Mouse (Mus musculus) 3T3-L1 (cell line): ENCODE measurements at regions not wholly inside any gene's neighbourhood (a gene's known extent, or its start where the extent isn't known, plus 50 kb on each side); places are given as distances from the start of the nearest gene placed in this dataset.
A peak's percentile ranks its signal among the peaks of the same experiment; 100 is the strongest.

Source experiments
- DNase-seq: peaks from one replicate; pipeline ENCODE4 v3.0.0-alpha.2; 2015; ENCODE audit warnings: low read depth, low spot score

DNA sequence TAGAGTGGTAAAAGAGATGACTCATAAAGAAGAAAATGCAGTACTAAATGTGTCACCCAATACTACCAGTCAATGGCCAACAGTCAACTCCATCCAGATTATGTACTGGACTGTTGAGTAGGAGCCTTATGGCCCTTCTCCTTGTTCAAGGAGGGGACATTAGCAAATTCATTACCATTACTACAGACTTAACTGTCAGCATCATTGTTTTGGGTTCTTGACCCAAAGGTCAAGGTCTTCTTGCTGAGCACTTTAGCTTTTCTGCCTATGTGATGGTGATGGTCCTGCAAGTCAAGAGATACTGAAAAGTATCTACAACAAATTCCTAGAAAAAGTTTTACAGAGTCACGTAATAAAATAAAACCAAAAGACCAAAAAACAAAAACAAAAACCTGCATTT, 1251.4 kb downstream of the Gm37988 start:
- DNase-seq, result no peak

- no peak for DNase-seq
Observed at GRCm38 (mm10) chr1:6076543-6076942, 1268.9 kb downstream of the Gm37988 start.

GRCm38 (mm10) chr1:6081876-6082275, 1274.2 kb downstream of the Gm37988 start:
- no peak for DNase-seq

DNA sequence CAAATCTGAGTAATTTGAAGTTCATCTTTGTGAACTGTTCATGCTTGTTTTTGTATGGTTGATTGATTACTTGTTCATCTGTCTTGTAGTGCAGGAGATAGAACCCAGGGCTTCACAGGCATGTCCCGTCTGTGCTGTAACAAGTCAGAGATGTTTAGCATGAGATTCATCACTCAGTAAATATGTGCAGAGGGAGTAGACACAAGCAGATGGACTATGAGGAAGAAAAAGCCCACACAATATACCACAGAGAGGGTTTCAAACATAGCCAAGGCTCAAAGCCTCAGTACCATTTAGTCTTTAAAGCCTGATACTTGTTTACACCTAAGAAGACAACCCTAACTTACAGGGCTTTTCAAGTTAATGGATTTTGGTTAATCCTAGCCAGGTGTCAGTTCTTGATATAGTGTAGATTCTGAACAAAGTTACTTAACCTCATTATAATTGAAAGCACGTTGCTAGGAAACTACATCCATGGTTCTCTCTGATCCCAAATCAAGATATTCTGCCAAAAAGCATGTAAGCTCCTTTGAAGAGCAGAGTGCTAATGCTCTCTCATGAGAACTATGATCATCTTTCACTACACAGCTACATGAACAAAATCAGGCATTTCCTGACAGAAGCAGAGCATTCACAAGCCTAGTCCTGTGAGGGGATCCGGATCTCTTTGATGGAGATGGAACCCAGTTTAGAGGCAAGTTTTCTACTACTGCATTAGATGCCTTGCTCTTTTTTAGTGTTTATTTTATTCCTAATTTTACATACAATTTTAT, 1286.7 kb downstream of the Gm37988 start:
- no peak for DNase-seq

DNA sequence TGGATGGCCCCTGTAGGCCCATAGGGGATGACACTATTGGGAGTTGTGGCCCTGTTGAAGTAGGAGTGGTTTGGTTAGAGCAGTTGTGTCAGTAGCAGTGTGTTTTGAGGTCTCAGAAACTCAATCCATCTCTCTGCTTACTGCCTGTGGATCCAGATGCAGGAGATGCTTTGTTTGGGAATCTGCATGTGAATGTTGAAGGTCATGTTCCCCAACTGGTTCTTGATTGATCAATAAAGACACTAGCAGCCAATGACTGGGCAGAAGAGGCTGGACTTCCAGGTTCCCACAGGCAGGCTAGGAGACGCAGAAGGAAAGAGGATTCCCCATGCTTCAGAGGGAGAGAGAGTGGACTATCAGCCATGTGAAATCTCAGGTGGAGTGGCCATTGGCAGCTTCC, 1309.9 kb downstream of the Gm37988 start:
- DNase-seq, result no peak

GRCm38 (mm10) chr1:6135066-6135465, 1327.4 kb downstream of the Gm37988 start:
- DNase-seq, result peak; percentile 53

GRCm38 (mm10) chr1:6140245-6140644, 1332.6 kb downstream of the Gm37988 start:
- DNase-seq, result no peak

DNA sequence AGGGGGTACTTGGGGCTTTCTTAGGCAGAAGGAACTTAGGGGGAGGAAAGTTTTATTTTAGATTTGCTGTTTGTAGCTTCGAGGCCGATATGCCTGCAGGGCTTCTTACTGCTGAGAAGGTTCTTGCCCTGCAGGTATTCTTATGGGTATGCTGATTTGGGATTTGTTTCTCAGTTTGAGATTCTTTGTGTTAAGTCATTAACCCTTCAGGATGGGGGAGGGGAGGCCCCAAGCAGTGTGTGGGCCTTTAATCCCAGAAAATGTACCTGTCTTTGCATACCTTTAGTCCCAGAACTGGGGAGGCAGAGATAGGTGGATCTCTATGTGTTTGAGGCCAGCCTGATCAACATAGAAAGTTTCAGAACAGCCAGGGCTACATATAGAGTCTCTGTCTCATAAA, 1335.1 kb downstream of the Gm37988 start:
- no peak for DNase-seq

GRCm38 (mm10) chr1:6143891-6144290, 1336.2 kb downstream of the Gm37988 start:
- peak; percentile 44 for DNase-seq

DNA sequence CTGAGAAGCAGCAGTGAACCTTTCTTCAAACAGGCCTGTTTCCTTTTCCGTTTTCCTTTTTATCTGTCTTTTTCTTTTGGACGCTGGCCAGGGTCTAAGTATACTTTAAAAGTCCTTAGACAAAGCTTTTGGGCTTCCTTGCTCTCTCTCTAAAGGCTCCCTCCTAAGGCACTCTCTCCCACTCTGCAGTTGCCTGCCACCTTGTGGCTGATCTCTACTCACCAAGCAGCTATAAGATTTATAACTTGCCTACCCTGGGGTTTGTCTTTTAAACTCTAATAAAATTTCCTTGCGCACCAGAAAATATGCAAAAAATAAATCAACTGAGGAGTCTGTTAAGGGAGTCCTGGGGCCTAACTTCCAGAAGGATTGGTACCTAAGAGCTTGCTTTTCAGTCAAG, 1344.7 kb downstream of the Gm37988 start:
- DNase-seq, result peak; percentile 13
